Mouse (Mus musculus): ENCODE measurements around the gene Hspb8. TPM values are rescaled to one million over a fixed set of nuclear protein-coding genes. Genes with fewer than 3 reads are reported as not detected.
A peak's percentile ranks its signal among the peaks of the same experiment; 100 is the strongest.

The Hspb8 gene
- polyA plus RNA-seq, 1 experiment from 2014 or later: 10.5 TPM

- no peak for TF ChIP-seq CTCF (IDR thresholded peaks at IDR 0.05; ENCODE audit: low read depth)
- Histone ChIP-seq H3K9me3 (ENCODE audit: control insufficient read depth) (no peaks in the 10 kb centered on the region), H3K4me2 (replicated peaks; ENCODE audit: low read depth) (no peak overlapping the region), H3K27me3 (replicated peaks; ENCODE audit: control insufficient read depth, insufficient read depth, low read length) (no peaks in the 10 kb centered on the region), H3K9ac (ENCODE audit: low read depth, low read length) (no peak overlapping the region), H3K27ac (ENCODE audit: low read depth, low read length) (no peak overlapping the region), H3K4me1 (replicated peaks; ENCODE audit: control insufficient read depth, insufficient read depth, low read length) (no peaks in the 10 kb centered on the region), H3K4me3 (ENCODE audit: low read depth, low read length) (no peak overlapping the region), H3K36me3 (ENCODE audit: control insufficient read depth, insufficient read depth) (no peaks in the 10 kb centered on the region)
- no peak for ATAC-seq
- 81% methylated on average over 7 of the region's 7 CpGs for whole genome bisulfite sequencing
Measured at GRCm38 (mm10) chr5:116380384-116380783, 42.3 kb downstream of the Hspb8 start.

- Histone ChIP-seq H3K9me3 (ENCODE audit: control insufficient read depth) (no peaks in the 10 kb centered on the region), H3K27me3 (replicated peaks; ENCODE audit: control insufficient read depth, insufficient read depth, low read length) (no peaks in the 10 kb centered on the region), H3K4me3 (ENCODE audit: low read depth, low read length) (no peak overlapping the region), H3K9ac (ENCODE audit: low read depth, low read length) (no peak overlapping the region), H3K36me3 (ENCODE audit: control insufficient read depth, insufficient read depth) (no peaks in the 10 kb centered on the region), H3K4me1 (replicated peaks; ENCODE audit: control insufficient read depth, insufficient read depth, low read length) (no peaks in the 10 kb centered on the region), H3K27ac (ENCODE audit: low read depth, low read length) (no peak overlapping the region), H3K4me2 (replicated peaks; ENCODE audit: low read depth) (no peak overlapping the region)
- TF ChIP-seq CTCF (IDR thresholded peaks at IDR 0.05; ENCODE audit: low read depth): no peak
- 78% methylated on average over 5 of the region's 5 CpGs for WGBS
- ATAC-seq: no peak
Measured at GRCm38 (mm10) chr5:116378872-116379271, 43.8 kb downstream of the Hspb8 start.

- Histone ChIP-seq H3K27me3 (replicated peaks; ENCODE audit: control insufficient read depth, insufficient read depth, low read length) (0 out of 2 replicates have a peak, but pooled peaks cover 4% of the 10 kb centered on the region), H3K36me3 (ENCODE audit: control insufficient read depth, insufficient read depth) (no peaks in the 10 kb centered on the region), H3K4me1 (replicated peaks; ENCODE audit: control insufficient read depth, insufficient read depth, low read length) (no peaks in the 10 kb centered on the region), H3K9ac (ENCODE audit: low read depth, low read length) (no peak overlapping the region), H3K27ac (ENCODE audit: low read depth, low read length) (no peak overlapping the region), H3K4me3 (ENCODE audit: low read depth, low read length) (no peak overlapping the region), H3K9me3 (ENCODE audit: control insufficient read depth) (no peaks in the 10 kb centered on the region), H3K4me2 (replicated peaks; ENCODE audit: low read depth) (no peak overlapping the region)
- WGBS: 86% methylated on average over 9 of the region's 9 CpGs
- no peak for TF ChIP-seq CTCF (IDR thresholded peaks at IDR 0.05; ENCODE audit: low read depth)
- no peak for ATAC-seq
Measured at GRCm38 (mm10) chr5:116367923-116368322, 54.7 kb downstream of the Hspb8 start.

- no peaks in the 10 kb centered on the region for H3K4me1 ChIP-seq (replicated peaks; ENCODE audit: control insufficient read depth, insufficient read depth, low read length)
- H3K9me3 ChIP-seq (ENCODE audit: control insufficient read depth): no peaks in the 10 kb centered on the region
- ATAC-seq: no peak
- H3K27ac ChIP-seq (ENCODE audit: low read depth, low read length): no peak overlapping the region
- no peak for TF ChIP-seq CTCF (IDR thresholded peaks at IDR 0.05; ENCODE audit: low read depth)
- WGBS: 40% methylated on average over 20 of the region's 20 CpGs
- H3K4me3 ChIP-seq (ENCODE audit: low read depth, low read length): no peak overlapping the region
- H3K4me2 ChIP-seq (replicated peaks; ENCODE audit: low read depth): 0 out of 2 replicates have a peak overlapping the region, but pooled peaks have one; percentile 30
- H3K36me3 ChIP-seq (ENCODE audit: control insufficient read depth, insufficient read depth): no peaks in the 10 kb centered on the region
- H3K9ac ChIP-seq (ENCODE audit: low read depth, low read length): no peak overlapping the region
- 0 out of 2 replicates have a peak, but pooled peaks cover 4% of the 10 kb centered on the region for H3K27me3 ChIP-seq (replicated peaks; ENCODE audit: control insufficient read depth, insufficient read depth, low read length)
Measured at GRCm38 (mm10) chr5:116366889-116367682, 55.6 kb downstream of the Hspb8 start.

GRCm38 (mm10) chr5:116361342-116361741 lies 61.3 kb downstream of the Hspb8 start:
- Histone ChIP-seq H3K4me3 (ENCODE audit: low read depth, low read length) (no peak overlapping the region), H3K36me3 (ENCODE audit: control insufficient read depth, insufficient read depth) (no peaks in the 10 kb centered on the region), H3K27ac (ENCODE audit: low read depth, low read length) (no peak overlapping the region), H3K9me3 (ENCODE audit: control insufficient read depth) (no peaks in the 10 kb centered on the region), H3K9ac (ENCODE audit: low read depth, low read length) (no peak overlapping the region), H3K27me3 (replicated peaks; ENCODE audit: control insufficient read depth, insufficient read depth, low read length) (0 out of 2 replicates have a peak, but pooled peaks cover 4% of the 10 kb centered on the region), H3K4me2 (replicated peaks; ENCODE audit: low read depth) (no peak overlapping the region), H3K4me1 (replicated peaks; ENCODE audit: control insufficient read depth, insufficient read depth, low read length) (no peaks in the 10 kb centered on the region)
- WGBS: 81% methylated on average over 6 of the region's 6 CpGs
- TF ChIP-seq CTCF (IDR thresholded peaks at IDR 0.05; ENCODE audit: low read depth): peak; percentile 42
- ATAC-seq: no peak

- Histone ChIP-seq H3K9ac (ENCODE audit: low read depth, low read length) (no peak overlapping the region), H3K27me3 (replicated peaks; ENCODE audit: control insufficient read depth, insufficient read depth, low read length) (0 out of 2 replicates have a peak, but pooled peaks cover 4% of the 10 kb centered on the region), H3K4me3 (ENCODE audit: low read depth, low read length) (no peak overlapping the region), H3K36me3 (ENCODE audit: control insufficient read depth, insufficient read depth) (no peaks in the 10 kb centered on the region), H3K4me2 (replicated peaks; ENCODE audit: low read depth) (no peak overlapping the region), H3K4me1 (replicated peaks; ENCODE audit: control insufficient read depth, insufficient read depth, low read length) (no peaks in the 10 kb centered on the region), H3K27ac (ENCODE audit: low read depth, low read length) (no peak overlapping the region), H3K9me3 (ENCODE audit: control insufficient read depth) (no peaks in the 10 kb centered on the region)
- no peak for TF ChIP-seq CTCF (IDR thresholded peaks at IDR 0.05; ENCODE audit: low read depth)
- ATAC-seq: no peak
- WGBS: 71% methylated on average over 4 of the region's 4 CpGs
Measured at GRCm38 (mm10) chr5:116360751-116361150, 61.9 kb downstream of the Hspb8 start.

Other genes with a start within 250 kb of the Hspb8 start
- 0.72 and 0.77 TPM in 2 replicates for gene Ccdc60, start 133.9 kb downstream of the Hspb8 start, polyA plus RNA-seq (2015; fragmentation: Nextera tagmentation; extraction: Ambion mirVana)
- gene Srrm4, start 169.0 kb upstream of the Hspb8 start, polyA plus RNA-seq (2015; fragmentation: Nextera tagmentation; extraction: Ambion mirVana): 0.52 and 0.77 TPM in 2 replicates